9 mouse cellular contexts compared by ENCODE assay signal in the genomic region with DNA sequence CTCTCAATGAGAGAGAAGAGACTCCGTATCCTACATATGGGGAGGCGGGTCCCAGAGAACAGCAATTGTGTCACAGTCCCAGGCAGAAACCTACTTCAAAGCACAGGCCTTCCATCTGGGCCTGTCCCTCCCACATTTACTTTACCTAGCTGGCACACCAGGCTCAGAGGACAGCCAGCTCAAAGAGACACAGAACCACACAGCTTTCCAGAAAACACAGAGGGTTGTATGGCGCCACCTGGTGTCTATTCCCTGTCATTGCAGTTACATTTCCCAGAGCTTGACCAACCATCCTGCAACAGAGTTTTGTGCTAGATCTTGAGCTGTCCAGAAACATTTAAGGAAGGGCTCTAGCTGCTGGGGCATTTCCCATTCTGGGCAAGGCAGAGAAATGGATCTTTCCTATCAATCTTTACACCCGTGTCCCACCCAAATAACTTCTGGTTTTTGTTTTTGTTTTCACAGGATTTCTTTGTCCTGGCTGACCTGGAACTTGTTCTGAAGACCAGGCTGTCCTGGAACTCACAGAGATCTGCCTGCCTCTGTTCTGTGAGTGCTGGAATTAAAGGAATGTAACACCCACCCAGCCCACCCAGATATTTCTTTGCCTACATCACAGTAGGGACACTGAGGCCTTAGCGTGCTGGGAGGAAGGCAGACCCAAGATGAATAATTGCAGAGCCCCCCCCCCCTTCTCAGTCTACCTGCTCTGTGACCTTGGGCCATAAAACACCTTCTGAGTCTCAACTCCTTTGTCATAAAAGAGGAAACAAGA. TPM values are rescaled to one million over a fixed set of nuclear protein-coding genes. Genes with fewer than 3 reads are reported as not detected.
DNase-seq lines count a peak whose midpoint lies in the region; ATAC-seq and TF ChIP-seq lines count a peak whose summit lies in the region.
"Had no signal": no experiment of that assay in that cellular context is flagged by ENCODE, and none has a peak within 500 bp of the region (broad histone marks: within the 10 kb centered on the region; RNA-seq: fewer than 3 reads in every experiment).

No protein-coding gene starts in this region.

- no peak overlapping the region for H3K4me2 ChIP-seq in embryonic facial prominence, embryonic 11.5 days (ENCODE audit: low read depth, low read length)
- H3K4me2 ChIP-seq in liver, embryonic 12.5 days, result peak overlapping the region; percentile 78

- peaks cover 33% of the 10 kb centered on the region for H3K27me3 ChIP-seq in E14TG2a.4 (ENCODE audit: insufficient read depth, low read length)
- no peaks in the 10 kb centered on the region for H3K27me3 ChIP-seq in embryonic facial prominence, embryonic 11.5 days (ENCODE audit: control insufficient read depth, insufficient read depth, low read length)
- no peaks in the 10 kb centered on the region for H3K27me3 ChIP-seq in heart, embryonic 10.5 days (ENCODE audit: insufficient read depth, poor library complexity, severe bottlenecking)
- no peaks in the 10 kb centered on the region for H3K27me3 ChIP-seq in liver, embryonic 12.5 days (replicated peaks)

- no peak overlapping the region for H3K27ac ChIP-seq in embryonic facial prominence, embryonic 11.5 days (replicated peaks; ENCODE audit: low read depth, low read length)
- peak overlapping the region; percentile 95 for H3K27ac ChIP-seq in heart, embryonic 10.5 days
- H3K27ac ChIP-seq in liver, embryonic 12.5 days, result peak overlapping the region; percentile 95
- H3K27ac ChIP-seq in olfactory bulb, adult 2 months (ENCODE audit: insufficient read depth, low read depth, low read length), result no peak overlapping the region

- 43% methylated on average over 5 of the region's 5 CpGs for WGBS in embryonic facial prominence, embryonic 11.5 days
- 35% methylated on average over 5 of the region's 5 CpGs for WGBS in heart, embryonic 10.5 days
- WGBS in liver, embryonic 12.5 days (ENCODE audit: insufficient replicate concordance), result 45% methylated on average over 5 of the region's 5 CpGs
- 58% methylated on average over 5 of the region's 5 CpGs for WGBS in olfactory bulb, adult 2 months

- H3K9ac ChIP-seq in embryonic facial prominence, embryonic 11.5 days (replicated peaks; ENCODE audit: low read length), result no peak overlapping the region
- H3K9ac ChIP-seq in liver, embryonic 12.5 days, result peak overlapping the region; percentile 66; the same call in 1 of the 2 replicates

- H3K4me1 ChIP-seq in E14TG2a.4 (replicated peaks; ENCODE audit: low read depth, low read length), result peaks cover 56% of the 10 kb centered on the region
- peaks cover 9% of the 10 kb centered on the region; the same call in 1 of the 2 replicates for H3K4me1 ChIP-seq in embryonic facial prominence, embryonic 11.5 days (ENCODE audit: control insufficient read depth, insufficient read depth, low read length)
- H3K4me1 ChIP-seq in heart, embryonic 10.5 days, result peaks cover 52% of the 10 kb centered on the region
- H3K4me1 ChIP-seq in liver, embryonic 12.5 days, result peaks cover 62% of the 10 kb centered on the region
- H3K4me1 ChIP-seq in olfactory bulb, adult 2 months (ENCODE audit: control insufficient read depth, insufficient read depth, low read length), result peaks cover 9% of the 10 kb centered on the region

- TF ChIP-seq CTCF in E14TG2a.4 (conservative IDR thresholded peaks at IDR 0.05; ENCODE audit: low read length), result peak; percentile 88
- TF ChIP-seq CTCF in olfactory bulb, adult 2 months (IDR thresholded peaks at IDR 0.05; ENCODE audit: insufficient read depth, low read depth, low read length), result peak; percentile 48; the same call in 1 of the 2 replicates

- no peaks in the 10 kb centered on the region for H3K9me3 ChIP-seq in E14TG2a.4 (ENCODE audit: low read length)
- H3K9me3 ChIP-seq in embryonic facial prominence, embryonic 11.5 days (replicated peaks; ENCODE audit: control insufficient read depth, low read length), result no peaks in the 10 kb centered on the region
- no peaks in the 10 kb centered on the region for H3K9me3 ChIP-seq in heart, embryonic 10.5 days
- no peaks in the 10 kb centered on the region for H3K9me3 ChIP-seq in liver, embryonic 12.5 days (replicated peaks)

- H3K4me3 ChIP-seq in E14TG2a.4 (replicated peaks; ENCODE audit: low read length), result 0 out of 2 replicates have a peak overlapping the region, but pooled peaks have one; percentile 17
- no peak overlapping the region for H3K4me3 ChIP-seq in embryonic facial prominence, embryonic 11.5 days (ENCODE audit: low read depth, low read length)
- no peak overlapping the region for H3K4me3 ChIP-seq in heart, embryonic 10.5 days
- H3K4me3 ChIP-seq in liver, embryonic 12.5 days, result no peak overlapping the region
- no peak overlapping the region for H3K4me3 ChIP-seq in olfactory bulb, adult 2 months (ENCODE audit: insufficient read depth, low read depth, low read length)

- no peak; the same call in 1 of the 2 replicates for ATAC-seq in embryonic facial prominence, embryonic 11.5 days (replicated peaks; ENCODE audit: insufficient number of reproducible peaks, low FRiP score, low TSS enrichment, low read depth)
- no peak for ATAC-seq in liver, embryonic 12.5 days

- peak; percentile 77 for DNase-seq in adrenal gland, postnatal 36 days
- DNase-seq in embryonic facial prominence, embryonic 11.5 days (ENCODE audit: low spot score), result peak; percentile 87
- peak; percentile 93 for DNase-seq in heart, embryonic 10.5 days (ENCODE audit: low spot score)
- peak; percentile 72 to 80 for DNase-seq in kidney, postnatal 25 days
- DNase-seq in testis, postnatal 10 days (ENCODE audit: low spot score), result peak; percentile 78

- no peak for TF ChIP-seq POLR2A in olfactory bulb, adult 2 months (IDR thresholded peaks at IDR 0.05; ENCODE audit: insufficient read depth, low read depth, low read length)

- H3K36me3 ChIP-seq in E14TG2a.4 (ENCODE audit: insufficient read depth, low read length), result no peaks in the 10 kb centered on the region
- no peaks in the 10 kb centered on the region for H3K36me3 ChIP-seq in embryonic facial prominence, embryonic 11.5 days (replicated peaks; ENCODE audit: control insufficient read depth, insufficient read depth, low read depth, low read length)
- H3K36me3 ChIP-seq in heart, embryonic 10.5 days, result no peaks in the 10 kb centered on the region
- 0 out of 2 replicates have a peak, but pooled peaks cover 9% of the 10 kb centered on the region for H3K36me3 ChIP-seq in liver, embryonic 12.5 days

RNA-seq across cellular contexts. Expression of a gene that starts 29.3 kb away (rescaled TPM):
- total RNA-seq in adrenal gland, postnatal 36 days (2021), result 1 to 10 TPM in 1 of 2 experiments, under 1 TPM in 1; 0.69 to 2.6 TPM
- polyA plus RNA-seq in embryonic facial prominence, embryonic 11.5 days (2014; fragmentation: Nextera tagmentation; extraction: Ambion mirVana), result not detected in 2 replicates
- polyA plus RNA-seq in heart, embryonic 10.5 days (2016; fragmentation: Nextera tagmentation; extraction: Ambion mirVana), result not detected in 2 replicates
- polyA plus RNA-seq in liver, embryonic 12.5 days (2016; fragmentation: Nextera tagmentation; extraction: Ambion mirVana), result not detected in 2 replicates
- polyA plus RNA-seq in olfactory bulb, adult 2 months (2012; ENCODE audit: insufficient read depth, insufficient read length, low replicate concordance, missing spikeins), result not detected in 2 replicates
- polyA plus RNA-seq: macrophage had no signal

Comparison
In these comparisons a context has a peak if more than half of its experiments do, and no peak if none do; other contexts are left out.
1. H3K27ac ChIP-seq: peak in heart, embryonic 10.5 days (single experiment) and liver, embryonic 12.5 days (single experiment); none in embryonic facial prominence, embryonic 11.5 days (single experiment) and olfactory bulb, adult 2 months (single experiment).
2. Peak in every context shown above with its lines, with median percentiles within 50 percentile points of each other: DNase-seq.